Mouse (Mus musculus): ENCODE results near the gene Mfn2. TPM values are rescaled to one million over a fixed set of nuclear protein-coding genes. Genes with fewer than 3 reads are reported as not detected.

The Mfn2 gene
- polyA plus RNA-seq, 1 experiment from 2014 or later = 32.3 TPM

Other genes starting within 250 kb of the Mfn2 start
- not detected in 2 replicates for gene Zfp534, start 202.2 kb downstream of the Mfn2 start, polyA plus RNA-seq (2016; fragmentation: Nextera tagmentation; extraction: Ambion mirVana)
- 8.0 and 8.4 TPM in 2 replicates for gene Zfp984, start 94.9 kb downstream of the Mfn2 start, polyA plus RNA-seq (2016; fragmentation: Nextera tagmentation; extraction: Ambion mirVana)
- 6.1 and 6.4 TPM in 2 replicates for gene Zfp933, start 56.3 kb downstream of the Mfn2 start, polyA plus RNA-seq (2016; fragmentation: Nextera tagmentation; extraction: Ambion mirVana)
- gene Miip, start 35.9 kb downstream of the Mfn2 start, polyA plus RNA-seq (2016; fragmentation: Nextera tagmentation; extraction: Ambion mirVana) = 48.4 and 49.1 TPM in 2 replicates
- gene Fv1, start 35.7 kb downstream of the Mfn2 start, polyA plus RNA-seq (2016; fragmentation: Nextera tagmentation; extraction: Ambion mirVana) = 14.1 and 14.8 TPM in 2 replicates
- gene Plod1, start 32.1 kb upstream of the Mfn2 start, polyA plus RNA-seq (2016; fragmentation: Nextera tagmentation; extraction: Ambion mirVana) = 51.2 and 56.3 TPM in 2 replicates
- 23.5 and 26.0 TPM in 2 replicates for gene 2510039O18Rik, start 36.2 kb upstream of the Mfn2 start, polyA plus RNA-seq (2016; fragmentation: Nextera tagmentation; extraction: Ambion mirVana)
- 0.28 TPM in 1 of 2 replicates, not detected in the other for gene Nppb, start 81.1 kb upstream of the Mfn2 start, polyA plus RNA-seq (2016; fragmentation: Nextera tagmentation; extraction: Ambion mirVana)
- gene Nppa, start 96.0 kb upstream of the Mfn2 start, polyA plus RNA-seq (2016; fragmentation: Nextera tagmentation; extraction: Ambion mirVana) = 0.74 and 1.5 TPM in 2 replicates
- 8.5 and 8.8 TPM in 2 replicates for gene Clcn6, start 134.1 kb upstream of the Mfn2 start, polyA plus RNA-seq (2016; fragmentation: Nextera tagmentation; extraction: Ambion mirVana)
- 27.3 and 28.9 TPM in 2 replicates for gene Mthfr, start 134.4 kb upstream of the Mfn2 start, polyA plus RNA-seq (2016; fragmentation: Nextera tagmentation; extraction: Ambion mirVana)
- 11.2 and 12.0 TPM in 2 replicates for gene Agtrap, start 183.3 kb upstream of the Mfn2 start, polyA plus RNA-seq (2016; fragmentation: Nextera tagmentation; extraction: Ambion mirVana)
- 104 and 107 TPM in 2 replicates for gene Mad2l2, start 225.7 kb upstream of the Mfn2 start, polyA plus RNA-seq (2016; fragmentation: Nextera tagmentation; extraction: Ambion mirVana)
- gene Draxin, start 226.0 kb upstream of the Mfn2 start, polyA plus RNA-seq (2016; fragmentation: Nextera tagmentation; extraction: Ambion mirVana) = 1.8 and 1.9 TPM in 2 replicates
- 11.8 and 11.9 TPM in 2 replicates for gene Fbxo6, start 247.4 kb upstream of the Mfn2 start, polyA plus RNA-seq (2016; fragmentation: Nextera tagmentation; extraction: Ambion mirVana)